Mouse (Mus musculus) cerebellum, adult 2 months (tissue): Measurements from ENCODE around the gene Wnt7b. TPM values are rescaled to one million over a fixed set of nuclear protein-coding genes. Genes with fewer than 3 reads are reported as not detected.
A peak's percentile ranks its signal among the peaks of the same experiment; 100 is the strongest.

Experiments
- DNase-seq, 2 experiments: peaks; one replicate each; pipeline ENCODE4 v3.0.0; 2021
- H3K27ac ChIP-seq: fragments of 200-500 bp; 2 replicates; pipeline ENCODE4 v1.5.1; 2012; ENCODE audit warnings: low read length, control low read depth, inconsistent platforms; ENCODE audit not compliant: insufficient read depth
- H3K27me3 ChIP-seq: fragments of 200-500 bp; 2 replicates; pipeline ENCODE4 v1.6.1; 2012; ENCODE audit warnings: inconsistent platforms, mild to moderate bottlenecking, low read length, moderate library complexity; ENCODE audit not compliant: control insufficient read depth, insufficient read depth
- H3K4me1 ChIP-seq: fragments of 200-500 bp; 2 replicates; pipeline ENCODE4 v1.6.1; 2011; ENCODE audit warnings: low read length; ENCODE audit not compliant: control insufficient read depth, insufficient read depth
- H3K4me3 ChIP-seq: fragments of 200-500 bp; replicated peaks from 2 replicates; pipeline ENCODE3; 2011; ENCODE audit warnings: mild to moderate bottlenecking, low read depth, low read length, control low read depth; ENCODE audit not compliant: insufficient read depth
- CTCF ChIP-seq: fragments of 200-500 bp; IDR thresholded peaks from 2 replicates; pipeline ENCODE4 v1.5.1; 2011; ENCODE audit warnings: low read depth, mild to moderate bottlenecking, control low read depth, low read length, moderate library complexity, borderline replicate concordance; ENCODE audit not compliant: insufficient read depth
- POLR2A ChIP-seq: fragments of 200-500 bp; IDR thresholded peaks from 2 replicates; pipeline ENCODE4 v1.6.1; 2011; ENCODE audit warnings: low read length, control low read depth, borderline replicate concordance; ENCODE audit not compliant: insufficient read depth
- WGBS: fragments of 180-500 bp; shearing (Covaris S2); methylation state at CpG from one replicate; pipeline ENCODE4 v1.1.7; 2018; 5-methylcytosine and 5-hydroxymethylcytosine counted together
- polyA plus RNA-seq: library from polyadenylated mRNA; depleted of rRNA; stranded (reverse); fragments of >200 nt; gene quantifications from 2 replicates; pipeline ENCODE4 v1.2.3, GENCODE M21; 2012

Gene Wnt7b
- polyA plus RNA-seq, 1 experiment, result 14.7 TPM

GRCm38 (mm10) chr15:85605962-85606610 is 23.8 kb upstream of the Wnt7b start:
- TF ChIP-seq POLR2A, result no peak

GRCm38 (mm10) chr15:85604938-85605337 is 22.7 kb upstream of the Wnt7b start:
- DNase-seq, result no peak
- Histone ChIP-seq H3K27me3 (no peaks in the 10 kb centered on the region), H3K27ac (no peak overlapping the region), H3K4me3 (no peak overlapping the region), H3K4me1 (no peaks in the 10 kb centered on the region; the same call in 1 of the 2 replicates)
- TF ChIP-seq CTCF (no peak), POLR2A (no peak)
- WGBS, result 82% methylated on average over 8 of the region's 8 CpGs

More at GRCm38 (mm10) chr15:85605962-85606610, 23.8 kb upstream of the Wnt7b start:
- Histone ChIP-seq H3K4me3 (no peak overlapping the region), H3K4me1 (peaks cover 9% of the 10 kb centered on the region), H3K27me3 (no peaks in the 10 kb centered on the region), H3K27ac (no peak overlapping the region)
- peak in 1 of 2 experiments; percentile 12 for DNase-seq
- 56% methylated on average over 17 of the region's 17 CpGs for WGBS

DNA sequence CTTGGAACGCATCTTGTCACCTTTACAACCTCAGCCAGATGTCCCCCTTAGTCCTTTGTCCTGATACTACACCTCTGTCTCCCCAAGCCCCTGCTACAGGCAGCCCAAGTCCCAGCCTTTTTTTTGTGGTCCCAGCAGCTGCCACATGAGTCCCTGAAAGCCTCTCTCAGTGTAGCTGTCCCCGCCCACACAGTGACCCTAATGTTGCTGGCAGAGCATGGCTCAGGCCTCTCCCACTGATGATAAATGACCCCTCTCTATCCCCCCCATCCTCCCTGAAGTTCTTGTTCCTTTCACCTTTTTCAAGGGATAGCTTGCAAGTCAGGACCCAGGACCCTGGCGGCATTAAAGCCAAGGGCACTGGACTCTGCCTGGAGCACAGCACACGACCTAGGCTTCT is 22.2 kb upstream of the Wnt7b start:
- Histone ChIP-seq H3K4me3 (no peak overlapping the region), H3K27ac (no peak overlapping the region), H3K27me3 (no peaks in the 10 kb centered on the region), H3K4me1 (no peaks in the 10 kb centered on the region; the same call in 1 of the 2 replicates)
- no peak for DNase-seq
- 83% methylated on average over 4 of the region's 4 CpGs for WGBS
- no peak for TF ChIP-seq CTCF
- TF ChIP-seq POLR2A, result no peak

GRCm38 (mm10) chr15:85603422-85603821 is 21.1 kb upstream of the Wnt7b start:
- TF ChIP-seq CTCF, result no peak
- no peak for TF ChIP-seq POLR2A
- no peak for DNase-seq
- 78% methylated on average over 5 of the region's 5 CpGs for WGBS
- H3K4me3 ChIP-seq, result no peak overlapping the region
- H3K4me1 ChIP-seq, result peaks cover 4% of the 10 kb centered on the region
- no peak overlapping the region for H3K27ac ChIP-seq
- H3K27me3 ChIP-seq, result no peaks in the 10 kb centered on the region

DNA sequence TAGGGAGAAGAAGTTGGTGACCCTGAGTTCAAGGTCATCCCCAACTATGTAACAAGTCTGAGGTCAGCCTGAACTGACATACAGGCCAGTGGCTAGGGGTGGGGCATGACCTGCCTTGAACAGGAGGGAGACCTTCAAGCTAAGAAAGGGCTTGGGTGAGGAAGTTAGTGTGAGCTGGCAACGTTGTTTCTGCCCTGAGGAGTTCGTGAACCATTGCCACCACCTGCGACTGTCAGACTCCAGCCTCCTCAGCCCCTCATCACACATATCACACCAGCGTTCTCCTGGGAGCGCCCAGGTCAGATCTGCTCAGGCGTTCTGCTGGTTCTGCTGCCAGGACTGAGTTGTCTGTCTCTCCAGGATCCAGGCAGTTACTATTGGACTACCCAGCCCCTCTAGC is 20.5 kb upstream of the Wnt7b start:
- H3K27me3 ChIP-seq, result no peaks in the 10 kb centered on the region
- no peak for DNase-seq
- H3K4me3 ChIP-seq, result no peak overlapping the region
- peaks cover 4% of the 10 kb centered on the region for H3K4me1 ChIP-seq
- 77% methylated on average over 6 of the region's 6 CpGs for WGBS
- TF ChIP-seq POLR2A (no peak), CTCF (no peak)
- H3K27ac ChIP-seq, result no peak overlapping the region

DNA sequence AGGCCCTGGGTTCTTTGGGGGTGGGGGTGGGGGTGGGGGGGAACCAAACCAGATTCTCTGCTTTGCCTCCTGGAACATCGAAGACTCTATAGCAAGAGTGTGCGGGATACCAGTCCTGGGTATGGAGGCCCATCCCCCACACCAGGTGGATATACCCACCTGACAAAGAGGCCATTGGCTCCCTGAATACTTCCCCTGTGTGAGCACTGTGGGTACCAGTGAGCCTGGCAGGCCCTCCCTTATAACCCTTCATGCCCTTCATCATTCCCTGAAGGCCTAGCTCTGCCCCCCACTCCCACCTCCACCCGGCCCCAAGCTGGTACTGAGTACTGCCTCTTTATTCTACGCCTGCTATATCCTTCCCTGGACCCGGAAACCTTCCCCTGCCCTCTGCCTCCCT is 19.7 kb upstream of the Wnt7b start:
- H3K4me1 ChIP-seq, result peaks cover 4% of the 10 kb centered on the region
- H3K4me3 ChIP-seq, result no peak overlapping the region
- H3K27me3 ChIP-seq, result no peaks in the 10 kb centered on the region
- no peak for DNase-seq
- no peak overlapping the region for H3K27ac ChIP-seq
- WGBS, result 97% methylated on average over 5 of the region's 5 CpGs
- TF ChIP-seq POLR2A (no peak), CTCF (no peak)

GRCm38 (mm10) chr15:85601202-85601601 is 18.9 kb upstream of the Wnt7b start:
- Histone ChIP-seq H3K4me3 (no peak overlapping the region), H3K27me3 (no peaks in the 10 kb centered on the region), H3K27ac (no peak overlapping the region), H3K4me1 (peaks cover 4% of the 10 kb centered on the region)
- DNase-seq, result no peak
- TF ChIP-seq POLR2A (no peak), CTCF (no peak)
- 78% methylated on average over 4 of the region's 4 CpGs for WGBS

DNA sequence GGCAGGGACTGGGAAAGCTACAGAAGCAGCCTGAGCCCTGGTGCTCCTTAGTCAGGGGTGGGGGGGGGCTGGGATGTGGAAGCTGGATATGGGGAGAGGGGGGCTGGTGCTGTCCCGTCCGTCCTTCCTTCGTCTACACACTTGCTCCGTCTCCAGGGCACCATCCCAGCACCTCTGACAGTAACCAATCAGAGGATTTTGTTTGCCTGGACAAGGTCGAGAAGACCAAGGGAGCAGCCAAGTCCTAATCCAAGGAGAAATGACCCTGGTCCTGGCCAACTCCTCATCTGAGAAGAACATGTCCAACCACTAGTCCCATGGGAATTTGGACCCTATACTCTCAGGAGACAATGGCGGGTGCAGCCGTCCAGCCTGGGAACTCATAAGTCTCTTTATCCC is 18.4 kb upstream of the Wnt7b start:
- Histone ChIP-seq H3K4me3 (no peak overlapping the region), H3K27ac (no peak overlapping the region), H3K27me3 (no peaks in the 10 kb centered on the region), H3K4me1 (peaks cover 4% of the 10 kb centered on the region; the same call in 1 of the 2 replicates)
- TF ChIP-seq CTCF (no peak), POLR2A (no peak)
- WGBS, result 55% methylated on average over 7 of the region's 7 CpGs
- peak in 1 of 2 experiments; percentile 13 for DNase-seq
